Mouse (Mus musculus) G1E (cell line): ENCODE measurements around the gene Ppp2r5c. TPM values are rescaled to one million over a fixed set of nuclear protein-coding genes. Genes with fewer than 3 reads are reported as not detected.

Source experiments
- ATAC-seq: 2 replicates; pipeline ENCODE4 v1.8.0; 2016; ENCODE audit warnings: mild to moderate bottlenecking; ENCODE audit not compliant: insufficient number of reproducible peaks, poor library complexity, low FRiP score, severe bottlenecking; ENCODE audit errors: extremely low read depth
- DNase-seq: peaks from one replicate; pipeline ENCODE4 v3.0.0; 2012; ENCODE audit warnings: low spot score
- H3K27me3 ChIP-seq: 2 replicates; pipeline ENCODE4 v1.6.1; 2012; ENCODE audit warnings: mild to moderate bottlenecking, low read length, inconsistent platforms; ENCODE audit not compliant: insufficient read depth
- H3K36me3 ChIP-seq: replicated peaks from 2 replicates; pipeline ENCODE3; 2012; ENCODE audit warnings: mild to moderate bottlenecking, inconsistent platforms
- H3K4me1 ChIP-seq: 2 replicates; pipeline ENCODE4 v1.6.1; 2012; ENCODE audit warnings: low read depth, low read length, inconsistent platforms, mixed read lengths; ENCODE audit not compliant: insufficient read depth
- H3K4me3 ChIP-seq: 2 replicates; pipeline ENCODE4 v1.5.1; 2012; ENCODE audit warnings: low read depth, mild to moderate bottlenecking, inconsistent platforms, low read length, moderate library complexity, mixed read lengths
- H3K9me3 ChIP-seq: replicated peaks from 2 replicates; pipeline ENCODE4 v1.6.1; 2012; ENCODE audit warnings: inconsistent platforms
- CTCF ChIP-seq: IDR thresholded peaks from 2 replicates; pipeline ENCODE4 v1.5.1; 2012; ENCODE audit warnings: low read depth, low read length, inconsistent platforms, mixed read lengths
- GATA1 ChIP-seq: IDR thresholded peaks from 2 replicates; pipeline ENCODE4 v1.6.1; 2012; ENCODE audit warnings: borderline replicate concordance, low read length, inconsistent platforms, mixed read lengths
- GATA2 ChIP-seq: IDR thresholded peaks from 2 replicates; pipeline ENCODE4 v1.6.1; 2012; ENCODE audit warnings: low read depth, low read length, inconsistent platforms, borderline replicate concordance
- POLR2AphosphoS5 ChIP-seq: IDR thresholded peaks from 2 replicates; pipeline ENCODE4 v1.6.1; 2012; ENCODE audit warnings: low read depth, low read length, inconsistent platforms; ENCODE audit not compliant: insufficient replicate concordance
- TAL1 ChIP-seq: conservative IDR thresholded peaks from 2 replicates; pipeline ENCODE4 v1.6.1; 2012; ENCODE audit warnings: low read depth, low read length, inconsistent platforms, mixed read lengths
- polyA plus RNA-seq: library from polyadenylated mRNA; stranded (reverse); fragments of >175 nt; gene quantifications from 2 replicates; pipeline ENCODE4 v1.2.3, GENCODE M21; 2012
- total RNA-seq, 2 experiments: library from RNA; stranded (forward) in 1 of 2; stranded (reverse) in 1 of 2; fragments of 200-1000 nt in 1 of 2; fragments of >200 nt in 1 of 2; fragmentation: Nextera tagmentation in 1 of 2; gene quantifications; 2 replicates each; pipeline ENCODE4 v1.2.3; 2014 to 2017

The Ppp2r5c gene
- total and polyA plus RNA-seq, 3 experiments: 30.6 to 282 (median 192) TPM

GRCm38 (mm10) chr12:110424008-110424704 lies 22.8 kb upstream of the Ppp2r5c start:
- peaks cover 18% of the 10 kb centered on the region for H3K27me3 ChIP-seq

DNA sequence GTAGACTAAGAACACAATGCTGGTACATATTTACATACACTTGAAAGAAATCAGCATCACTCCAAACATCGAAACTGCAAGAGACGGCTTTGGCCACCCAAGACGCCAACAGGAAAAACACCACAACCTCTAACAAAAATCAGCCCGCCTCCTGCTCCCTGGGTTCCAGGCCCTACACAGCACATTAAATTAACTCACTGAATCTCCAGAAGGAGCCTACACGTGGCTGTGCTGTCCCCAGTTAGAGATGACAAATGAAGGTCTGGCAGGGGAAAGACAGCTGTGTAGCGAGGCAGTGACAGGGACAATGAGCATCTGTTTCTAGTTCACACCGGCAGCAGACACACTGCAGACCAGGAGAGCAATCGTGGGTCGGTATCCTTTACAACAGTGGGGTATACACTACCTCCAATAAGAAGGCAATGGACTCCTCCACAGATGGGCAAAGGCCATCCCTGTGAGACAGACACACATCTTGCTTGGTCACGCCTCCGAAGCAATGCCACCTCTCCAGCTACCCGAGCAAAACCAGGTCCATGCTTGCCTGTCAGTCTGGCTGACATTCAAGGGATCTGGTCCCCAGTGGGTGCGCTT lies 20.4 kb upstream of the Ppp2r5c start:
- no peak for TF ChIP-seq GATA2
- TF ChIP-seq CTCF: no peak
- TF ChIP-seq GATA1: no peak
- no peak for TF ChIP-seq TAL1
- no peak for TF ChIP-seq POLR2AphosphoS5
- no peak for DNase-seq
- peaks cover 23% of the 10 kb centered on the region for H3K27me3 ChIP-seq
- ATAC-seq: no peak
- H3K9me3 ChIP-seq: no peaks in the 10 kb centered on the region
- no peak overlapping the region for H3K4me3 ChIP-seq
- H3K36me3 ChIP-seq: no peaks in the 10 kb centered on the region
- no peaks in the 10 kb centered on the region; the same call in 1 of the 2 replicates for H3K4me1 ChIP-seq

More at GRCm38 (mm10) chr12:110424008-110424704, 22.8 kb upstream of the Ppp2r5c start:
- ATAC-seq (no peak), DNase-seq (no peak)
- no peaks in the 10 kb centered on the region for H3K9me3 ChIP-seq
- no peak overlapping the region for H3K4me3 ChIP-seq
- TF ChIP-seq CTCF (no peak), TAL1 (no peak), GATA2 (no peak), GATA1 (no peak), POLR2AphosphoS5 (no peak)
- H3K36me3 ChIP-seq: no peaks in the 10 kb centered on the region
- peaks cover 10% of the 10 kb centered on the region for H3K4me1 ChIP-seq

GRCm38 (mm10) chr12:110429340-110429973 lies 17.5 kb upstream of the Ppp2r5c start:
- peaks cover 23% of the 10 kb centered on the region; the same call in 1 of the 2 replicates for H3K27me3 ChIP-seq
- DNase-seq (no peak), ATAC-seq (no peak)
- no peaks in the 10 kb centered on the region for H3K9me3 ChIP-seq
- H3K4me3 ChIP-seq: no peak overlapping the region
- no peaks in the 10 kb centered on the region; the same call in 1 of the 2 replicates for H3K4me1 ChIP-seq
- TF ChIP-seq GATA2 (no peak), CTCF (no peak), GATA1 (no peak), POLR2AphosphoS5 (no peak), TAL1 (no peak)
- no peaks in the 10 kb centered on the region for H3K36me3 ChIP-seq

DNA sequence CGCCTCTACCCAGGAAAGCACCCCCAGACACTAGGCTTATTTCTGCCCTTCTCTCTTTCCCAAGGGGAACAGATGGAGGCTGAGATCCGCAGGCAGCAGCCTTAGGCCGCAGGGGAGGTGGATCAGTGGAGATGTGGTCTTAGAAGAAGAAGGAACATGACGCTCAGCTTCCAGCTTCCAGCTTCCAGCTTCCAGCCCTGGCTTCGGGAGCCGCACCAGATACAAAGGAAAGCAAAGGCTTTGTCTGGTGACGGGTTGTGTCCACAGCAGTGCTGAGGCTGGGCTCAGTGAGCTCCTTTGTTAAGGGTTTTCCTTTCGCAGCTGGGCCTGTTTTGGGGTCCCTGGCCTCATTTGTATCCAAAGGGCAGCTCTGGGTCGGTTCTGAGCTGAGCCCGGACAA lies 16.9 kb upstream of the Ppp2r5c start:
- Histone ChIP-seq H3K4me1 (no peaks in the 10 kb centered on the region; the same call in 1 of the 2 replicates), H3K4me3 (no peak overlapping the region), H3K36me3 (no peaks in the 10 kb centered on the region), H3K27me3 (peaks cover 24% of the 10 kb centered on the region), H3K9me3 (no peaks in the 10 kb centered on the region)
- TF ChIP-seq GATA2: no peak
- no peak for TF ChIP-seq CTCF
- no peak for TF ChIP-seq TAL1
- TF ChIP-seq POLR2AphosphoS5: no peak
- no peak for TF ChIP-seq GATA1
- ATAC-seq (no peak), DNase-seq (no peak)

DNA sequence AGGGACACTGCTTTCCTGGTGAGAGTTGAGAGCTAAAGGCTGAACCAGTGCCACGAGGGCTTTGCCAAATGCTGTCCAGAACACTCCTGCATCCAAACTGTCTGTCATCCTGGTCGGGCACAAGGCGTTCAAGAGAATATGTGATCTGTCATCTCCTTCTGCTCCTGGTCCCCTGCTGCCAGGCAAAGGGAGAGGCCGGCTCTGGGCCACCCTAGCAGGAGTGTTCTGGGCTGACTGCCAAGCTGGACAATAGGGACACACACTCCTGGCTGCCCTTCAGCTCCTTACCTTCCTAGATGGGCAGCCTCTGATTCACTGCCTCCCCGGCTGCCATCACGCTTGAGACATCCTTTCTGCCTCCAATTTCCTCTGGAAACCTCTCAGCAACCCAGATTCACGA lies 15.1 kb upstream of the Ppp2r5c start:
- Histone ChIP-seq H3K9me3 (no peaks in the 10 kb centered on the region), H3K4me3 (no peak overlapping the region), H3K36me3 (no peaks in the 10 kb centered on the region), H3K4me1 (peaks cover 3% of the 10 kb centered on the region), H3K27me3 (peaks cover 31% of the 10 kb centered on the region)
- DNase-seq (no peak), ATAC-seq (no peak)
- TF ChIP-seq TAL1 (no peak), POLR2AphosphoS5 (no peak)

DNA sequence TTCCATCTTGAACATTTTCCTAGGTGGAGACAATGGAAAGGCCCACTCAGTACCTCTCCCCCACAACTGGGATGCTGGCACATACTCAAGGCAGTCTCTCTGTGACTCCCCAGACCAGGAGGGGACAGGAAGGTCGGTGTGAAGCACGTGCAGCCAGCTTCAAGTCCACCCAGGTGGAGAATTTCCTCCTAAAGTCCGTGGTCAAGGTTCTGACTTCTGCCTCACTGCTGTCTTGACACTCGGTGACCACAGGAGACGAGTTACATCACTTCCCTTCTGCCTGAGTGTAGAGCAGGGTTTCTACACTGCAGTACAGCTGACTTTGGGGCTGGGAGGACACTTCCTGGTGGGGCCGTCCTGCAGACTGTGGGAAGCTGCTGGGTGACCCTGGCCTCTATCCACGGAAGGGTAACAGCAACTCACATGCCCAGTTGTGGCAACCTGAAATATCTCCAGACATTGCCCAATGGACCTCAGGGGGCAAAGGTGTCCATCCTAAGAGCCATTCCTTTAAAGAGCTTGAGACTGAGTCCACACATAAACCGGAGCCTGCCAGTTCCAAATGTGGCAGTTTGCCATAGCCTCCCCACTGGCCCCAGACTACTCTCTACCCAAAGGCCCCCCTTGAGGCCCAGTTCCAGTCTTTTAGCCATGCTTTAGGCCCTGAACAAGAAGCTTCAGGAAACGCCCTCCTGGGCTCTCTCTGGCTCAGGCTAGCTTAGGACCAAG lies 10.1 kb upstream of the Ppp2r5c start:
- peaks cover 3% of the 10 kb centered on the region for H3K4me1 ChIP-seq
- H3K9me3 ChIP-seq: peaks cover 12% of the 10 kb centered on the region
- no peak for ATAC-seq
- DNase-seq: no peak
- no peaks in the 10 kb centered on the region for H3K36me3 ChIP-seq
- peaks cover 30% of the 10 kb centered on the region for H3K27me3 ChIP-seq
- TF ChIP-seq GATA1 (no peak), POLR2AphosphoS5 (no peak), CTCF (no peak), TAL1 (no peak)
- H3K4me3 ChIP-seq: no peak overlapping the region
